Mouse (Mus musculus) adrenal gland, adult 8-10 months (tissue): ENCODE measurements around the gene Cyp2t4. TPM values are rescaled to one million over a fixed set of nuclear protein-coding genes. Genes with fewer than 3 reads are reported as not detected.

Source experiments
- DNase-seq: peaks from one replicate; pipeline ENCODE4 v3.0.0; 2022
- total RNA-seq, 4 experiments: library from RNA; stranded (reverse); gene quantifications; 2 replicates each; pipeline ENCODE4 v1.2.4; 2022

Cyp2t4 gene
- total RNA-seq, 4 experiments from 2014 or later, result not detected

DNA sequence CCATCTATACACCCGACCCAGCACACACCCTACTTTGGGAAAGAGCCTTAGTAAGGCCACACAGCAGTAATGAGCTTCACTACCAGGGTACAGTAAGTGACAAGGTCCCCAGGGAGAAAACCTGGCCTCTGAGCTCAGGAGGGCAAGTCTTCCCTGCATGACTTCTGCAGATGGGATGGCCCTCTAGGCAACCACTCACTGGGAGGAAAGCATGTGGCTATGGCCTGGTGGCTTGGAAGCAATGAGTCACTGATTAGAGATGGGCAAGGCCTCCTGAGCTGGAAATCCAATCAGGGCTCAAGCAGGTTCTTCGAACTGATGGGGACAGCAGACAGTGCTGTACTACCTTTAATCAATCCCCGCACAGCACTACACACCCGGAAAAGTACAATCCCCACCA lies 8.2 kb downstream of the Cyp2t4 start:
- peak; percentile 61 for DNase-seq

DNA sequence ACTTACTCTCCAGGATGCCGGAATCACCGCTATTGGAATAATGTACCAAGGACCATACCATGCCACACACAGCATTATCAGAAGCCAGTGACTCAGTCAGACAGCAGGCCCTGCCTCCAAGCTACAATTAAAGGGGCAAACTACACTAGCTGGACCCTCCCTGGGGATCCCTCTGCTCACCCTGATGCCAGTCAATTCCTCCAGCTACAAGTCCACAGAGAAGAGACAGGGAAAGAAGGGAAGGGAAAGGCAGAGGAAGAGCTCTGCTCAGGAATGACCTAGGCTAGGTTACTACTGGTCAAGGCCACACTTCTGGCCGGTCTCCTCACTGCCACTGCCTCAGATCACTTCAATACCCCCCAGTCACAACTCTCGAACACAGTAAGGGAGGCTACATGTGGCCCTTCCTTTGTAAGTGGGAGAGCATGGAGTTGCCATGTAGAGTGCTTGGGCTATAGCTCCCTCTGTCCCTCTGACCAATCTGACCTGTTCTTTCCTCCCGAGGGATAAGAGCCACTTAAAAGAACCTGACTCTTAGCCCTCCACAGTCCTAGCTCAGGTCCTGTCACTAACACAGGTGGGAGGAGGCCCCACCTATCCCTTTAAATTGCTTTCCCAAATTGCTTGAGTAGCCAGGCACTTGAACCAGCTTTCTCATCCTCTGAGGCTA lies 9.4 kb downstream of the Cyp2t4 start:
- DNase-seq, result no peak

GRCm38 (mm10) chr7:27163450-27163805 lies 9.9 kb downstream of the Cyp2t4 start:
- DNase-seq, result no peak

GRCm38 (mm10) chr7:27164112-27164947 lies 10.8 kb downstream of the Cyp2t4 start:
- DNase-seq, result peak; percentile 75

DNA sequence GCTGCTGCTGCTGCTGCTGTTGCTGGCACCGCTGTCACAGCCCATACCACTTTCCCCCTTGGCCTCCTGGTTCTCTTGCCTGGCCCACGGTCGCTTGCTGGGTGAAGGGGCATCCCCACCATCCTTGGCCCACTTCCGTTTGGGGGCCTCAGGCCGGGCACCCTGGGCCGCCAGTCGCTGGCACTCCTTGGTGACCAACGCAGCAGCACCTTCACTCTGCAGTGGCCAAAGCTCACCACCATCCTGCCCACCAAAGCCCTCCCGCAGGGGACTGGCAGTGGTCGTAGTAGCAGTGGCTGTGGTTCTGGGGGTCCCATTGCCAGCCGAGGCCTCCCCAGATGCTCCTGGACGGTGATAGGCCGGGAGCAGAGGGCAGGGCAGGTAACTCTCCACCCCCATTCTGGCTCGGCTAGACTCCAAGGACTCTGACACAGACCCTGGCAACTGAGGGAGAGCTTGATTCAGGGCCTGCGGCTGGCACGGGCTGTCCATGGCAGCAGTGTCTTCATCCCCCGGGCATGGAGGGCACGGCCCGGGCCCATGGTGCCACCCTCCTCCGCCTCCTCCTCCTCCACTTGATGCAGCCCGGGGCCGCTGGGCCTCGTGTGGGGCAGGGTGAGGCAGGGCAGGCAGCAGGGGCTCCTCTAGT lies 11.6 kb downstream of the Cyp2t4 start:
- peak; percentile 87 for DNase-seq

- DNase-seq, result no peak
Observed at GRCm38 (mm10) chr7:27165696-27166095, 12.2 kb downstream of the Cyp2t4 start.

- DNase-seq, result peak; percentile 89
Observed at GRCm38 (mm10) chr7:27166229-27166613, 12.7 kb downstream of the Cyp2t4 start.

DNA sequence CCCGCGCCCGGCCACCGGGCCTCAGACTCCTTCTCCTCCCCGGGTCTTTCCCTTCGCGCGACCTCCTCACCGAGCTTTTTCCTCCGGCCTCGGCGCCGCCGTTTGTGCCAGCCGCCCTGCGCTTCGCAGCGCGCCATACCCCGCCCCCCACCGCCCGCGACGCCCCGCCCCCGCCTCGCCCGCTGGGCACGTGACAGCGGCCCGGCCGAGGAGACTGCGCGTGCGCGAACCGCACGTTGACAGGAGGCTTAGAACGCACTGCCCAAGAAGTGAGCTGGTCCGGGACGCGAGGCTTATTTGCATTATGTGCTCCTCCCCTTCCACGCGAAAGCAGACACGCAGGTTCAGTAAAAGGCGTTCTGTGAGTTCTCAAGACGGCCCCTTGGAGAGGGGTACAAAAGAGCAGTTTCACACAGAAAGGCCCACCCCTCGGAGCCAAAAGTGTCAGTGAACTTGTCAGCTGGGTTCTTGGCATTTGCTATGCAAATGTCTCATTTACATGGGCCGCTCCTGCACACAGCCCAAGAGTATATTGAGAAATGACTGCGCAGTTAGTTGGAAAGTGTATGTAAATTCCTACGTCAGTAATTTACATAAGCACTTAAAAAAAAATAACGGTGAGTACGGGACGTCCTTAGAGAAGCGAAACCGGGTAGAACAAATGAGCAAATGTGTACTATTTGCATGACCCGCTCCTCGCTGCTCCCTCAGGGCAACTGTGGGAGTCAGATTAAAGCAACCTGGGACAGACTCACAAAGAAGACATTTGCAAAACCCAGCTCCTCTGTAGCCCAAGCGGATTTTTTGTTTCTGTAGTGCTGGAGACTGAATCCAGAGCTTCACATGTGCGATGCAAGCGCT lies 13.3 kb downstream of the Cyp2t4 start, which contains the start of gene Egln2:
TSS of gene Egln2 (minus strand) at position 189 of the 861 bp plus-strand sequence.
- peak; percentile 93 for DNase-seq

GRCm38 (mm10) chr7:27167475-27168094 lies 14.1 kb downstream of the Cyp2t4 start:
- DNase-seq, result no peak

- DNase-seq, result no peak
Observed at GRCm38 (mm10) chr7:27168371-27168770, 14.9 kb downstream of the Cyp2t4 start.

GRCm38 (mm10) chr7:27170981-27171380 lies 17.5 kb downstream of the Cyp2t4 start:
- no peak for DNase-seq

GRCm38 (mm10) chr7:27174496-27174895 lies 21.0 kb downstream of the Cyp2t4 start:
- no peak for DNase-seq

DNA sequence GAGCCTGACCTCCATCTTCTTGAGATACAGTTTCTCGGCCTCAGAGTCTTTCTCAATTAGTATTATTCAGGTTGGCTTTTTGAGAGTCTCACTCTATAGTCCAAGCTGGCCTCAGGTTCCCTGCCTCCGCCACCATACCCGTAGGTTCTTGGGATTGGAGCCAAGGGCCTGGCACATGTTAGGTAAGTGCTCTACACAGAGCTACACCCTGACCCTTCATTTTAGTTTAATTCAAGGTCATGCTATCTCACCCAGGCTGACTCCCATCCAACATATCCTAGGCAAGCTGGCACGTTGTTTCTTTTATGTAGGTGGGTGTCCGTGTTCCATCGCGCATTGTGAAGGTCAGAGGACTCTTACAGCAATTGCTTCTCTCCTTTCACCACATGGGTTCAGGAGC lies 21.4 kb downstream of the Cyp2t4 start:
- no peak for DNase-seq

- no peak for DNase-seq
Observed at GRCm38 (mm10) chr7:27177942-27178323, 24.4 kb downstream of the Cyp2t4 start.

DNA sequence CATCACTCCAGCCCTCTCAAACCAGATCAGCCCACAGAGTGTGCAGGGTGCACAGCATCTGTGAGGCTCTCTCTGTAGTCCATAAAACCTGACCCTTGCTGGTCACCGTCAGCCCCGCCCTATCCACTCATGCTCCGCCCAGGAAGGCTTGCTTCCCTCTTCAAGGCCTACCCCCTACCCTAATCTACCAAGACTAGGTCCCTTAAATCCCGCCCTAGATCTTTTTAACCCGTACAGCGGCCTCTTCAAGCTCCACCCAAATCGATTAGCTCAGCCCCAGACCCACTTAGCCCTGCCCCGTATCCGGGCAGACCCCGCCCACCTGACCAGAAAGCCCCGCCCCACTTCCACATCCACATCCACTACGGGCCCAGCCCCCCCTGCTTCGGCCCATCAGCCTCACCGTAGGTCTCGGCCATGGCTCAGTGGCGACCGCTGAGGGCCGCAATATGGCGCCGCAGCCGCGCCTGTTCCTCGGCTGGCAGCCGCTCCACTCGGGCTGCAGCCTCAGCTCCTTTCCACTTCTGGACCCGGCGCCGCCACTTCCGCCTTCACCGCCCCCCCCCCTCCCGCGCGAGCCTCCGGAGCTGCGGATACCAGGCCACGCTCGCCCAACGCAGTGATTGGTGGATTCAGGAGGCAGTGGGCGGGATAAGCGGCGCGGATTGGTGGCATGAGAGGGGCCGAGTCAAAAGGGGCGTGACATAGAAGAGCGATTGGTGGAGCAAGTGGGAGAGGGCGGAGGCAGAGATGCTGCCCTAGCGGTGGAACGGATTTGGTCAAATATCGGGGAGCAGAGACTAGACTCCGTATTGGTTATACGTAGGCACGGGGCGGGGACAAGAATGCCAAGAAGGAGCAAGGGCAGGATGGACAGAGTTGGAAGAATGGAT lies 25.1 kb downstream of the Cyp2t4 start, which contains the start of gene Rab4b:
TSS of gene Rab4b (minus strand) at position 573 of the 893 bp plus-strand sequence.
- DNase-seq, result peak; percentile 100

- no peak for DNase-seq
Observed at GRCm38 (mm10) chr7:27179217-27179918, 25.9 kb downstream of the Cyp2t4 start.

DNA sequence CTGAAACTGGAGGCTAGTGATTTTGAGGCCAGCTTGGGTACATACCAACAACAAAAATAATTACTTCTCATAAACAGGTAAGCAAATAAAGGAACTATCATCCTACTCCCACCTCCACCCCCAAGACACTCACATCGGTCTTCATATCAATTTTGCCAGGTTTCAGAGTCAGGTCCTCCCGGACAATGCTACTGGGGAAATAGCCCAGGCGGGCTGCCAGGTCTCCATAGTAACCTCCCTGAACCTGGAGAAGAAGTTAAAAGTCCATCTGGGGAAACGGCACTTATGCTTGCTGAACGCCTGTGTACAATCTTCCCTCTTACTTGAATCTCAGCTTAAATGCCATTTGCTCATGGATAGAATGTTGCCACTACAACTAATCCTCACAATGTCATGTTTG lies 26.5 kb downstream of the Cyp2t4 start:
- peak; percentile 45 for DNase-seq

DNA sequence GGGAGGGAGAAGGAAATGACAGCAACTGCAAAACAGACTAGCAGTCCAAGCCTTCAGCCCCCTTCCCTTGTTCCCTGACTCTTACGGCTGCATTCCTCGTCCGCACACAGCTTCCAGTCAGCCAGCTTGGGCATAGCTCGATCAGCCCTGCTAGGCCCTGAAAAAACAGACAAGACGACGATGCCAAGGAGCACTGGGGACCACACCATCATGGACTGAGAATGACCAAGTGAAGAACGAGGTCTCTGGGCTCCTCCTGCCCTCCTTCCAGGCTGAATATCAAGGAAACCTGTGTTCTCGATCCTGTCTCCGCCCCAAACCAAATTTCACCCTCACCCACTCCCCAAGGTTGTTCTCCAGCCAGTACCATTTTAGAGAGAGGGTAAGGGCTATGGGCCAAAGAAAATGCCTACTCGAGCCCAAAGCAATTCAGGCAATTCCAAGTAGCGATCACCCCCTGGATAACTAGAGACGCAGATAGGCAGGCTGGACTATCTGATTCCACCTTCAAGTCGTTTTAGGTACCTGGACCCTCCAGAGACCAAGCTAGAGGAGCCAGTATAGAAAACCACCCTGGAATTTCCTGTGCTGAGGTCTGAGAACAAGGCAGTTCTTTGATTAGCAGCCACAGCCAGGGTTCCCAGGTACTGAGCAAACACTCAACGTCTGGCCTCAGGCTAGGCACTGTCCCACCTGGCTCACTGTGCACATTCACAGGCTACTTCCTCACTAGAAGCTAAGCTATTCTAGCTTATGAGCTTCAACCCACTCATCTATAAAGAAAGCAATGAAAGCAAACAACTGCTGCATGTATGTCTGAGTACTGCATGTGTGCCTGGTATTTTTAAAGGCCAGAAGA lies 27.6 kb downstream of the Cyp2t4 start, which contains the start of the genes Gm21983 and Mia:
TSS of gene Gm21983 (minus strand) at position 250 of the 859 bp plus-strand sequence.
TSS of gene Mia (minus strand) at position 321 of the 859 bp plus-strand sequence.
- no peak for DNase-seq

DNA sequence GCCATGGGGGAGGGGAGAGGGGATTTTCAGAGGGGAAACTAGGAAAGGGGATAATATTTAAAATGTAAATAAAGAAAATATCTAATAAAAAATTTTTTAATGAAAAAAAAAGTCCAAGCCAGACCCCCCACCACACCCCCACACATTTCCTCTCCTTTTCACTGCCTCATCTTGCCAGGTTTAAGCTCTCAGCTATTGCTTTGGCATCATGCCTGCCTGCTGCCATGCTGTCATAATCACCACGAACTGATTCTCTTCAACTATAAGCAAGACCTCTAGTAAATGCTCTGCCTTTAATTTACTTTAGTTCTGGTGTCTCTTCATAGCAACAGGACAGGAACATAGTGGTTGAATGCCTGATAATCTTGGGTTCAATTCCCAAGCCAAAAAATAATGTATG lies 29.0 kb downstream of the Cyp2t4 start:
- DNase-seq, result no peak
